Mouse (Mus musculus): Measurements from ENCODE around the gene Mbnl2. TPM values are rescaled to one million over a fixed set of nuclear protein-coding genes. Genes with fewer than 3 reads are reported as not detected.
A peak's percentile ranks its signal among the peaks of the same experiment; 100 is the strongest.

The Mbnl2 gene
- polyA plus RNA-seq, 1 experiment from 2014 or later = 111 TPM

DNA sequence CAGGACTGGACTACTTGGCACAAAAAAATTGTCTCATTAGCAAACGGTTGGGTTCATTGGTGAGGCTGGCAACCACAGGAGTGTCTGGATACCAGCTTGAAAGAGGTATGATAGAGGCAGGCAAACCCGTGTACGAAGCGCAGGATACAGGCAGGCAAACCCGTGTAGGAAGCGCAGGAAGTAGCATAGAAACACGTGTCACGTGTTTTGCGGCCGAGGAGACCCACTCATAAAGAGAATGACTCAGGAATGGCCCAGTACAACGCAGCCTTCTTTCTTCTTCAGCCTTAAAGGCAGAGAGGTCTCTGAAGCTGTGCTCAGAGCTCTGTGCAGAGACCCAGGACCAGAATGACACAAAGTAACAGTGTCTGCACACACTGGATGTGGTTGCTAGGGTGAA lies 13.9 kb upstream of the Mbnl2 start:
- H3K27me3 ChIP-seq (replicated peaks) = no peaks in the 10 kb centered on the region
- WGBS = 87% methylated on average over 11 of the region's 11 CpGs
- H3K4me3 ChIP-seq (replicated peaks) = no peak overlapping the region
- H3K36me3 ChIP-seq = no peaks in the 10 kb centered on the region
- no peak overlapping the region for H3K9ac ChIP-seq
- no peak overlapping the region for H3K27ac ChIP-seq
- peaks cover 11% of the 10 kb centered on the region; the same call in 1 of the 2 replicates for H3K4me1 ChIP-seq (replicated peaks)
- ATAC-seq = no peak
- H3K4me2 ChIP-seq (replicated peaks) = no peak overlapping the region
- H3K9me3 ChIP-seq = no peaks in the 10 kb centered on the region

DNA sequence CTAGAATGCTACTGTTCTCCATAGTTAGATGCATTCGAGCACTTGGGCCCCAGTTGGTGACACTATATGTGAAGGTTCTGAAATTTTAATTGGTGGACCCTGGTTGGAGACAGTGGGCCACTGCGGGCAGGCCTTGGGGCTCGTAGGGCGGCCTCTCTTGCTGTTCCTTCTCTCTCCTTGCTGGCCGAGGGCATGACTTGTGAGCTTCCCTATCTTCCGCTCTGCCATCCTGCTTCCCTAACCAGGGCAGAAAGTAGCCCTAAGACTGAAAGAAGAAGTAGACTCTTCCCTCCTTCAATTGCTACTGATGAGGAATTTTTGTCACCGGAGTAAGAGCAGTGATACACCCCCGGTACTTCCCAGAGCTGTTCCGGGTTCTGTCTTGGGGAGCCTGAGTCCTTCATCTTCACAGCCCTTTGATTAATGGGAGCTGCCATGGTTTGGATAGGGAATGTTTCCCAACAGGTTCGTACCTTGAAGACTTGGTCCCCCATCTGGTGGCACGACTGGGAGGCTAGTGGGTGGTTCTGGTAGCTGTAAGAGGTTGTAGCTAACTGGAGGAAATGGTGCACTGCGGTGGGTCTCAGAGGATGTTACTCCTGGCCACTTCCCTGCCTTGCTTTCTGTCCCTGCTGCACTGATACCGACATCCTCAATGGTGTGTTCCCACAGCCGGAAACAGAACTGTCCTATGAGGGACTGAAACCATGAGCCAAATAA lies 12.6 kb upstream of the Mbnl2 start:
- Histone ChIP-seq H3K27me3 (replicated peaks) (no peaks in the 10 kb centered on the region), H3K36me3 (no peaks in the 10 kb centered on the region), H3K4me1 (replicated peaks) (peaks cover 1% of the 10 kb centered on the region; the same call in 1 of the 2 replicates), H3K27ac (no peak overlapping the region), H3K9me3 (no peaks in the 10 kb centered on the region), H3K4me3 (replicated peaks) (no peak overlapping the region), H3K9ac (no peak overlapping the region), H3K4me2 (replicated peaks) (no peak overlapping the region)
- no peak for ATAC-seq
- WGBS = 92% methylated on average over 14 of the region's 14 CpGs

DNA sequence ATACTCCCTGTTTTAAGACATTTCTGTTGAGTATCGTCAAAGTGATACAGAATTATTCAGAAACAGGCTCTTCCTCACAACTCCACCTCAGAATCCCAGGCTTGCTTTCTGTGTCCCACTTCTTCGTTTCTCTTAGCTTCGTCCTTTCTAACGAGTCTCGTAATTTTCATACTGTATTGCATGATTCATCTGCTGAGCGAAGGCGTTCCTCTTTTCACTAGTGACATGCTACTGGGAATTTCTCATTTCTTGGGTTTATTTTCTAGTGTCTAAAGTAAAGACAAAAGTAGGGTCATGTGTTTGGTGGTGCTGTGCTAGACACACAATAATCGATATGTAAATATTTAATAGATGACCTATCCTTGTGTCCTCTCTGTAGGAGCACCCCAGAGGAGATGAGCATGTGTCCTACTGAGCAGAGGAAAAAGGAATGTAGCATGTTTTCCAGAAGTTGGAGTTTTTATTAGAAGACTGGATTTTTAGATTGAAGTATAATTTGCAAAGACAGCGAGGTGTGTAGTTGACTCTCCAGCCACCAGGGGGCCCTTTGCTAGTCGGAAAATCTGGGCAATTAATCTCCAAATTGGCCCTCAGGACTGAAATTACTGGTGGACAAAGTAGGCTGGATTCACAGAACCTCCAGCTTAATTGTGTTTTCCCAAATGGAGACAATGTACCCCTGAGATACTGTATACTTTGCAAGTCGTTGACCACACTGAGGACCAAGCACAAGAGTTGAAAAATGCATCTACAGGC lies 11.9 kb upstream of the Mbnl2 start:
- Histone ChIP-seq H3K9ac (no peak overlapping the region), H3K27me3 (replicated peaks) (no peaks in the 10 kb centered on the region), H3K4me1 (replicated peaks) (no peaks in the 10 kb centered on the region), H3K4me2 (replicated peaks) (no peak overlapping the region), H3K4me3 (replicated peaks) (no peak overlapping the region), H3K9me3 (no peaks in the 10 kb centered on the region), H3K36me3 (no peaks in the 10 kb centered on the region), H3K27ac (no peak overlapping the region)
- ATAC-seq = no peak
- WGBS = 82% methylated on average over 11 of the region's 11 CpGs

DNA sequence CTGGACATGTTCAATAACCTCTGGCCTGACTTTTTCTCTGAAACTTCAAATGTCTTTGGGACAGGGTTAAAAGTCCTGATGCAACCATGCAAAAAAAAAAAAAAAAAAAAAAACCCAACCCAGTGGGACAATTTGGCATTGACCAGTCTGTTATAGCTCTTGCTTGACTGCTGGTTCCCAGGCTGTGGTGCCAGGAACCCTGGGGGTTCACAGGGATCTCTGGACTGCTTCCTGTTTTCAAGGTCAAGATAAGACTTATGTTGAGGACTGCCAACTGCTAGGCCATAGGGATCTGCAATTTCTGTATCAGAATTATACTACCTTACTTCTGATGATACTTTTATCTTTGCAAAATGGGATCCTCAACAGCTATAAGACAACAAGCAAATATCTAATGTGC lies 9.6 kb upstream of the Mbnl2 start:
- no peak overlapping the region for H3K4me2 ChIP-seq (replicated peaks)
- no peak overlapping the region for H3K9ac ChIP-seq
- H3K4me1 ChIP-seq (replicated peaks) = 0 out of 2 replicates have a peak, but pooled peaks cover 3% of the 10 kb centered on the region
- H3K27ac ChIP-seq = no peak overlapping the region
- no peak overlapping the region for H3K4me3 ChIP-seq (replicated peaks)
- H3K36me3 ChIP-seq = no peaks in the 10 kb centered on the region
- H3K27me3 ChIP-seq (replicated peaks) = no peaks in the 10 kb centered on the region
- H3K9me3 ChIP-seq = no peaks in the 10 kb centered on the region
- ATAC-seq = no peak

DNA sequence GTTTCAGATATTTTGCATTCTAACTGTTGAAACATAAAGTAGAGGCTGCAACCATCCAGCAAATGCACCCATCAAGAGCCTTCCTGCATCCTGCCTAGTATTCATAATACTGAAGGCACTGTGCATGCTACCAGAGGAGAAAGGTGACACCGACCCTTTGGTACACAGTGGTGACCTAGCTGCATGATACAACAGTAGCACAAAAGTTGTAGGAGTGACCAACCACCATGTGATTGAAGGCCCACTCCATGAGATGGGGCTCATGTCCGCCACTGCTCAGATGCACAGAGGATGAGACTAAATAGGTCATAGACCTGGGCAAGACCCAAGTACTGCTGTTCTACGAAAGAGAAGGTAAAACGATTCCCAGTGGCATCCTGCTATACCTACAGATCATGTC lies 8.3 kb upstream of the Mbnl2 start:
- Histone ChIP-seq H3K27me3 (replicated peaks) (no peaks in the 10 kb centered on the region), H3K4me3 (replicated peaks) (no peak overlapping the region), H3K27ac (no peak overlapping the region), H3K4me2 (replicated peaks) (no peak overlapping the region), H3K9ac (no peak overlapping the region), H3K9me3 (no peaks in the 10 kb centered on the region), H3K4me1 (replicated peaks) (0 out of 2 replicates have a peak, but pooled peaks cover 3% of the 10 kb centered on the region), H3K36me3 (no peaks in the 10 kb centered on the region)
- ATAC-seq = no peak
- 92% methylated on average over 4 of the region's 4 CpGs for WGBS

DNA sequence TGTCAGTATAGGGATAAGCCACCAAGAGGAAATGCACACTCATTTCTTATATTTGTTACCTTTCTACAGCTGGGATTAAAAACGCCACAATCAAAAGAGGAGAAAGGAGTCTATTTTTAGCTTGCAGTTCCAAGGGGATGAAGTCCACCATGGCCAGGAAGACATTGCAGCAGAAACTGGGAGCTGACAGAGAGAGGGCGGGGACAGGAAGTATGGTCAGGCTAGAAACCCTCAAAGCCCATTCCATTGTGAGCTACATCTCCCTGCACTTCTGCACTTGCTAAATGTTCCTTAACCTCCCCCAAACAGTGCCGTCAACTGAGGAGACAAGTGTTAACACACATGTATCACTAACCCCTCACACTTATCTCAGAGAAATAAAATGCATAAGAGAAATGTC lies 5.4 kb upstream of the Mbnl2 start:
- Histone ChIP-seq H3K9ac (no peak overlapping the region), H3K4me1 (replicated peaks) (peaks cover 8% of the 10 kb centered on the region), H3K9me3 (no peaks in the 10 kb centered on the region), H3K4me3 (replicated peaks) (no peak overlapping the region), H3K27me3 (replicated peaks) (no peaks in the 10 kb centered on the region), H3K4me2 (replicated peaks) (no peak overlapping the region), H3K27ac (peak overlapping the region; percentile 68), H3K36me3 (no peaks in the 10 kb centered on the region)
- ATAC-seq = peak; percentile 46
- 64% methylated on average over 3 of the region's 3 CpGs for WGBS

DNA sequence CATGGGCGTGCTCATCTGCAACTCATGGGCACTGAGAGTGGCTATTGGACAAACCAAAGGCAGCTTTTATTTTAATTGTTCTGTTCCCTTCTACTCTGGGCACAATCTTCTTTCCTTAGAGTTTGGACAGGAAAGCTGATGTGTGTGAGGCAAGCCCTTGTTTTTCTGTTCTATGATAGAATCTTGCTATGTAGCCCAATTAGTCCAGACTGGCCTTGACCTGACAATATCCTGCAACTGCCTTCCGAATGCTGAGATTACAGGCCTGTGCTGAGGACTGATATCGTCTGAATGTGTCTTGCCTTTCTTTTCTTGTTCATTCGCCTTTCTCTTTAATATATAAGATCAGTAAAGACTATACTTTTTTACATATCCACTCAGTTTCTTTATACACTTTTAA lies 4.8 kb upstream of the Mbnl2 start:
- Histone ChIP-seq H3K27me3 (replicated peaks) (no peaks in the 10 kb centered on the region), H3K9ac (no peak overlapping the region), H3K27ac (peak overlapping the region; percentile 68), H3K4me2 (replicated peaks) (peak overlapping the region; percentile 38), H3K36me3 (no peaks in the 10 kb centered on the region), H3K9me3 (no peaks in the 10 kb centered on the region), H3K4me3 (replicated peaks) (no peak overlapping the region), H3K4me1 (replicated peaks) (peaks cover 11% of the 10 kb centered on the region)
- ATAC-seq = no peak
- 67% methylated on average over 4 of the region's 4 CpGs for WGBS

DNA sequence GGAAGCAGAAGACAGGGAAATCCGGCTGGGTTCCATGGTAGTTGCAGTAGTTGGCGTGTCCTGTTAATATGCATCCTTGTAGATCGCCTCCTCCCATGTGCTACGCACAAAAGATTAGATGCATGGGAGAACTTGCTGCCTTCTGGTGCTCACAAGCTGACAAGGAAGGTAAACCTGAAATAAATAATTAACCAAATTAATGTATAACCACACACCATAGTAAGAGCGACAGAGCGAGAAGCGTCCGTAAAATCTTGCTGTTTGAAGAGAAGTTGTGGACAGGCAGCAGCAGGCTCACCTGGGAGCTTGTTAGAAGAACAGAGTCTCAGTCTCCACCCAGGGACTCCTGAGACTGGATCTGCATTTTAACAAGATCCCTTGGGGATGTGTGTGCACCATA lies 4.4 kb upstream of the Mbnl2 start:
- WGBS = 64% methylated on average over 8 of the region's 8 CpGs
- Histone ChIP-seq H3K36me3 (no peaks in the 10 kb centered on the region), H3K9me3 (no peaks in the 10 kb centered on the region), H3K4me1 (replicated peaks) (peaks cover 11% of the 10 kb centered on the region), H3K27ac (peak overlapping the region; percentile 78), H3K4me3 (replicated peaks) (no peak overlapping the region), H3K9ac (no peak overlapping the region), H3K4me2 (replicated peaks) (peak overlapping the region; percentile 38), H3K27me3 (replicated peaks) (no peaks in the 10 kb centered on the region)
- peak; percentile 69 for ATAC-seq

DNA sequence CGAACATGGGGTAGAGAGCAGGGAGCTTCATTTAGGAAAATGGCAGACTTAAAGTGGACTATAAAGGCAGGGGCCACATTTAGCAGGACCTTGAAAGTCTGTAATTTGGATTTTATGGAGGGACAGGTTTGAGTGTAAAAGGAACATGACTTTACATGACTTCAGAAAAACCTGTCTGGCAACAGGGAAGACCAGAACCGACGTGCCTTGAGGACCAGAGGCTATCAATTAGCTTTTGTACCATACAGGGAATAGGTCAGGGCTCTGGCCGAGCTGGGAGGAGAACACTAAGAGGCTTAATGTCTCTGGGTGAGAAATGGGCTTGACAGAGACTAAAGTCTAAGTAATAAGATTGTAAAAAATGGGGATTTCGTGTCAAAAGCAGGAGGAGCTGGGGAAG lies 1.7 kb upstream of the Mbnl2 start:
- no peak overlapping the region for H3K4me2 ChIP-seq (replicated peaks)
- ATAC-seq = no peak
- 54% methylated on average over 5 of the region's 5 CpGs for WGBS
- H3K4me1 ChIP-seq (replicated peaks) = peaks cover 25% of the 10 kb centered on the region
- H3K9me3 ChIP-seq = no peaks in the 10 kb centered on the region
- no peak overlapping the region for H3K27ac ChIP-seq
- H3K27me3 ChIP-seq (replicated peaks) = no peaks in the 10 kb centered on the region
- H3K9ac ChIP-seq = no peak overlapping the region
- H3K36me3 ChIP-seq = no peaks in the 10 kb centered on the region
- no peak overlapping the region for H3K4me3 ChIP-seq (replicated peaks)

DNA sequence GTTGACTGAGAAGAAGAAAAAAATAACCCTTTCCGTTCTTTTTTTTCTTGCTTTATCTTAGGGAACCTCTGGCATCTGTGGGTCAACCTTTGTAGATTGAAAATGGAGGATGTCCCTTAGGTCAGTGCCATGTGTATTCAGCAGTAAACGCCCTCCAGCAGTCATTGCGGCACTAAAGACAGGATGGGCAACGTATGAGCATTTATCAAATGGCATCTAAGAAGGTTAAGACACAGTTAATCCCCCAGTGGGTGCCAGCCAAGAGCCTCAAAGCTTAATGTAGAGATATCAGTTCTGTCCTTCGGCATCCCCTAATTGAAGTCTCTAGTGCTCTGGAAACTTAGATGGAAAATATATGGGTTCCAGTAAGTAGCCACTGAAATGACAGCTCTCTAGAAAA lies 723 bp upstream of the Mbnl2 start:
- WGBS = 41% methylated on average over 5 of the region's 5 CpGs
- H3K9ac ChIP-seq = peak overlapping the region; percentile 36

DNA sequence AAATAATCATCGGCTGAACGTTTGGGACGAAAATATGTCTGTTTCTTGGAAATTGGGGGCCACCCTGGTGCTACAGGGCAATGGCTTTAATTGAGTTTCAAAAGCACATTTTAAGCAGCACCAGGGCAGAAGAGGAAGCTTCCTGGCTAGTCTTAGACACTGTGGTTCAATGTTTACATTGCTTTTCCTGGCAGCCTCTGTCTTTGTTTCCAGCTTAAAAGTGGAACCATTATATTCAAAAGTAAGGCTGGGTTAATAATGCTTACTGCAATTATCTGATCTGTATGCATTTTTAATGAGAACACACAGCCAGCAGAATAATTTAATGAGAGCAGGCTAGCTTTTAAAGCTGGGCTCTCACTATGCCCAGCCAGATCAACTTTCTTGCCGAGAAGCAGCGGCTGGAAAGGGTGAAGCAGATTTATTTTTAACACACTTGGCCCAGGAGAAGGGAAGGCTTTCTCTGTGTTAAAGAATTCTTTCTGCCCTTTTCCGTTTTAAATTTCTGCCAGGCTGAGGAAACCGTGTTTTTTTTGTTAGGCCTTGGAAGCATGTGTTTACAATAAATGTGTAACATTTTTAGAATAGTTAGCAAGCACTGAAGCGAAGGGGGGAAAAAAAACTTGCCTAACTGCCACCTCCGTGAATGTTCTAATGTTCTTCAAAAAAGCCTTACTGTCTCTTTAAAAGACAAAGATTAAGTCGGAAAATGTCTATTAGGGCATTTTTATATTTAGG lies 1.0 kb downstream of the Mbnl2 start:
- H3K4me3 ChIP-seq (replicated peaks) = peak overlapping the region; percentile 53
- no peak for ATAC-seq

More for the DNA sequence above, 723 bp upstream of the Mbnl2 start:
- H3K27ac ChIP-seq = peak overlapping the region; percentile 87
- H3K4me3 ChIP-seq (replicated peaks) = peak overlapping the region; percentile 53
- peaks cover 34% of the 10 kb centered on the region for H3K4me1 ChIP-seq (replicated peaks)
- H3K9me3 ChIP-seq = no peaks in the 10 kb centered on the region
- H3K36me3 ChIP-seq = no peaks in the 10 kb centered on the region
- no peaks in the 10 kb centered on the region for H3K27me3 ChIP-seq (replicated peaks)
- peak overlapping the region; percentile 75 for H3K4me2 ChIP-seq (replicated peaks)
- no peak for ATAC-seq

DNA sequence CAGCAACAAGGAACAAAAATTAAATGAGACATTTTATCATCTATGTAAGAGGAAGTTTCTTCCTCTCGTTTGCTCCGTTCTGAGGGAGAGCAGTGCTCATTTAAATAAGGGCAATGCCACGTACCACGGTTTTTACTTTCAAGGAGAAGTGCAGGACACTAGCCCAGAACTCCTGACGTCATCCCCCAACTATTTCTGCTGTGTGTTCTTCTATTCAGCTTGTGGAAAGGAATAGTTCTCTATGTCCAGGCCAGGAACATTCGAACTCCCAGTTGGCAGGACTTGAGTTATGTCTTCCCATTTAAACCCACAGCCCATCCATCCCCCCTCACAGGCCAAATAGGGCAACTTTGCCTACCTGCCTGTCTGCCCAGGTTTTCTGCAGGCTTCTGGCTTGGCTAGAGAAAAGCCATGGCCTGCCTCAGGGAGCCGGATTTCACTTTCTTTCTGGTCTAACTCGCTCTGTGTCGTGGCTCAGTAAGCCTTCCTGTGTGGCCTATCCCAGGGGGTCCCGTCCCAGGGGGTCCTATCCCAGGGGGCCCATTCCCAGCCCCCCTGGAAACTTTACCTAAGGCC lies 1.7 kb downstream of the Mbnl2 start:
- ATAC-seq = peak; percentile 15
- H3K9me3 ChIP-seq = no peaks in the 10 kb centered on the region
- H3K4me2 ChIP-seq (replicated peaks) = peak overlapping the region; percentile 92
- peaks cover 41% of the 10 kb centered on the region for H3K4me1 ChIP-seq (replicated peaks)
- H3K36me3 ChIP-seq = no peaks in the 10 kb centered on the region
- no peaks in the 10 kb centered on the region for H3K27me3 ChIP-seq (replicated peaks)
- H3K4me3 ChIP-seq (replicated peaks) = peak overlapping the region; percentile 53
- H3K27ac ChIP-seq = peak overlapping the region; percentile 90
- H3K9ac ChIP-seq = peak overlapping the region; percentile 72
- WGBS = 1% methylated on average over 10 of the region's 10 CpGs

More for the DNA sequence above, 1.0 kb downstream of the Mbnl2 start:
- H3K9ac ChIP-seq = peak overlapping the region; percentile 72
- H3K4me2 ChIP-seq (replicated peaks) = peak overlapping the region; percentile 92
- H3K27me3 ChIP-seq (replicated peaks) = no peaks in the 10 kb centered on the region
- H3K4me1 ChIP-seq (replicated peaks) = peaks cover 40% of the 10 kb centered on the region
- H3K36me3 ChIP-seq = no peaks in the 10 kb centered on the region
- peak overlapping the region; percentile 90 for H3K27ac ChIP-seq
- H3K9me3 ChIP-seq = no peaks in the 10 kb centered on the region
- WGBS = under 1% methylated on average over 10 of the region's 10 CpGs
